Mouse (Mus musculus) small intestine, adult 2 months (tissue): Measurements from ENCODE around the gene Arl16.

Experiments
- CTCF ChIP-seq: fragments of 200-500 bp; IDR thresholded peaks from 2 replicates; pipeline ENCODE4 v1.5.1; 2012; ENCODE audit warnings: low read depth, mild to moderate bottlenecking, control low read depth, inconsistent platforms, low read length, moderate library complexity, mixed read lengths; ENCODE audit not compliant: insufficient replicate concordance, insufficient read length; ENCODE audit errors: extremely low read depth
- POLR2A ChIP-seq: fragments of 200-500 bp; IDR thresholded peaks from 2 replicates; pipeline ENCODE4 v1.6.1; 2012; ENCODE audit warnings: low read depth, mild to moderate bottlenecking, control low read depth, inconsistent platforms, low read length, moderate library complexity

GRCm38 (mm10) chr11:120418592-120418991 is 48.8 kb downstream of the Arl16 start:
- TF ChIP-seq POLR2A (no peak), CTCF (no peak)
